Mouse (Mus musculus) forebrain, postnatal 0 days (tissue): ENCODE measurements around the gene Rpl37. TPM values are rescaled to one million over a fixed set of nuclear protein-coding genes. Genes with fewer than 3 reads are reported as not detected.
"Not testable (repeated sequence)": the region's sequence is repeated elsewhere in the genome, so short reads cannot be mapped to it uniquely, and the experiment has no call there.

Experiments
- ATAC-seq: fragments of 200-750 bp; cut with Nextera tagmentation; 2 replicates; pipeline ENCODE4 v1.8.0; 2017; ENCODE audit warnings: mild to moderate bottlenecking, moderate library complexity
- DNase-seq: peaks from one replicate; pipeline ENCODE4 v3.0.0-alpha.2; 2015
- H3K27ac ChIP-seq: fragments of 300-500 bp; sonication (generic); 2 replicates; pipeline ENCODE4 v1.5.1; 2014; ENCODE audit warnings: low read depth, mild to moderate bottlenecking, antibody characterized with exemption, low read length, moderate library complexity, mixed read lengths
- H3K27me3 ChIP-seq: fragments of 300-500 bp; sonication (generic); 2 replicates; pipeline ENCODE4 v1.6.1; 2014; ENCODE audit warnings: mild to moderate bottlenecking, low read length, mixed read lengths; ENCODE audit not compliant: insufficient read depth
- H3K36me3 ChIP-seq: fragments of 300-500 bp; sonication (generic); 2 replicates; pipeline ENCODE4 v1.6.1; 2014; ENCODE audit warnings: mild to moderate bottlenecking, moderate library complexity; ENCODE audit not compliant: insufficient read depth
- H3K4me1 ChIP-seq: fragments of 300-500 bp; sonication (generic); 2 replicates; pipeline ENCODE4 v1.6.1; 2014; ENCODE audit warnings: antibody characterized with exemption; ENCODE audit not compliant: insufficient read depth
- H3K4me2 ChIP-seq: fragments of 300-500 bp; sonication (generic); 2 replicates; pipeline ENCODE4 v1.6.1; 2014; ENCODE audit warnings: low read depth, mild to moderate bottlenecking, moderate library complexity
- H3K4me3 ChIP-seq: fragments of 300-500 bp; sonication (generic); 2 replicates; pipeline ENCODE4 v1.5.1; 2014; ENCODE audit warnings: low read depth, low read length, mixed read lengths
- H3K9ac ChIP-seq: fragments of 300-500 bp; sonication (generic); 2 replicates; pipeline ENCODE4 v1.6.1; 2014; ENCODE audit warnings: mild to moderate bottlenecking
- H3K9me3 ChIP-seq: fragments of 300-500 bp; sonication (generic); 2 replicates; pipeline ENCODE4 v1.6.1; 2016; ENCODE audit warnings: low read length
- CTCF ChIP-seq: sonication (generic); IDR thresholded peaks from 2 replicates; pipeline ENCODE4 v1.5.1; 2016; ENCODE audit warnings: antibody characterized with exemption, control low read depth, low read depth
- WGBS: fragments of 180-500 bp; shearing (Covaris S2); extraction: QIAGEN DNeasy Blood & Tissue Kit; methylation state at CpG from one replicate; pipeline ENCODE4 v1.1.7; 2014; 5-methylcytosine and 5-hydroxymethylcytosine counted together
- polyA plus RNA-seq: library from polyadenylated mRNA; unstranded; fragments of >200 nt; fragmentation: Nextera tagmentation; extraction: Ambion mirVana; gene quantifications from 2 replicates; pipeline ENCODE4 v1.2.1, GENCODE M21; 2015
- total RNA-seq: library from RNA; depleted of rRNA; stranded (reverse); fragments of >200 nt; gene quantifications from 2 replicates; pipeline ENCODE4 v1.2.3, GENCODE M21; 2014

The Rpl37 gene
- total and polyA plus RNA-seq, 2 experiments from 2014 or later: 272 to 400 TPM

DNA sequence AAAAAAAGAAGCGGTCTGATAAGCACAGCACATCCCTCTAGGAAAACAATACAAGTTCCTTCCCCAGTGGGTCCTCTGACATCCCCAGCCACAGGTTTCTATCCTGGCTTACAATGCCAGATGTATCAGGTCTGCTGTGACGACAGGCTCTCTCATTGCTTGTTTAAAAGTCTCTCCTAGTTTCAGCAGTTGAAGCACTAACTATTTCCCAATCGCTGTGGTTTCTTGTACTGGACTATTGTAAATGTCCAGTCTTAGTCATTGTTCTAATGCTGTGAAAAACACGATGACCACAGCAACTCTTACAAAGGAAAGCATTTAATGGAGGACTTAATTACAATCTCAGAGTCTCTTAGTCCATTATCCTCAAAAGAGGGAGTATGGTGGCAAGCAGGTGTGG lies 10.0 kb downstream of the Rpl37 start:
- no peak overlapping the region for H3K4me2 ChIP-seq
- no peak overlapping the region for H3K9ac ChIP-seq
- no peak for TF ChIP-seq CTCF
- ATAC-seq (no peak), DNase-seq (no peak)
- no peak overlapping the region for H3K4me3 ChIP-seq
- 53% methylated on average over 4 of the region's 4 CpGs for WGBS
- H3K36me3 ChIP-seq: peaks cover 16% of the 10 kb centered on the region
- no peak overlapping the region for H3K27ac ChIP-seq
- H3K9me3 ChIP-seq: no peaks in the 10 kb centered on the region
- H3K27me3 ChIP-seq: no peaks in the 10 kb centered on the region
- no peaks in the 10 kb centered on the region for H3K4me1 ChIP-seq

DNA sequence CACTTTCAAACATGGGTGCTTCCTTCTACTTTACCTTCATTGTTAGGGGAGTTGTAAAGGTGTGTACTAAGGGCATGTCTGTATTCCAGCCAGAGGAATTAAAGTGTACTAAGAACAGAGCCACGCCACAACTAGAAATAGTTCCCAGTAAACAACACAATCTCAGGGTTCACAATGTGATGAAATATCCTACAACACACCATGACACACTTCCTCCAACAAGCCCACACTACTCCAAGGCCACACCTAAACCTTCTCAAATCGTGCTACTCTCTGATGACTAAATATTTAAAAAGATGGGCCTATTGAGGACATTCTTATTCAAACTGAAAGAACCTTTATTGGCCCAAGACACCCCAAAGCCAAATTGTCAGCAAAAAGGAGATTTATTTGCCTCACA lies 11.0 kb downstream of the Rpl37 start:
- no peak overlapping the region for H3K27ac ChIP-seq
- H3K4me2 ChIP-seq: no peak overlapping the region
- H3K4me1 ChIP-seq: no peaks in the 10 kb centered on the region
- WGBS: 90% methylated on average over 2 of the region's 2 CpGs
- no peak overlapping the region for H3K9ac ChIP-seq
- no peak for ATAC-seq
- no peak for DNase-seq
- H3K36me3 ChIP-seq: peaks cover 11% of the 10 kb centered on the region; the same call in 1 of the 2 replicates
- H3K27me3 ChIP-seq: no peaks in the 10 kb centered on the region
- no peaks in the 10 kb centered on the region for H3K9me3 ChIP-seq
- TF ChIP-seq CTCF: no peak
- H3K4me3 ChIP-seq: no peak overlapping the region

DNA sequence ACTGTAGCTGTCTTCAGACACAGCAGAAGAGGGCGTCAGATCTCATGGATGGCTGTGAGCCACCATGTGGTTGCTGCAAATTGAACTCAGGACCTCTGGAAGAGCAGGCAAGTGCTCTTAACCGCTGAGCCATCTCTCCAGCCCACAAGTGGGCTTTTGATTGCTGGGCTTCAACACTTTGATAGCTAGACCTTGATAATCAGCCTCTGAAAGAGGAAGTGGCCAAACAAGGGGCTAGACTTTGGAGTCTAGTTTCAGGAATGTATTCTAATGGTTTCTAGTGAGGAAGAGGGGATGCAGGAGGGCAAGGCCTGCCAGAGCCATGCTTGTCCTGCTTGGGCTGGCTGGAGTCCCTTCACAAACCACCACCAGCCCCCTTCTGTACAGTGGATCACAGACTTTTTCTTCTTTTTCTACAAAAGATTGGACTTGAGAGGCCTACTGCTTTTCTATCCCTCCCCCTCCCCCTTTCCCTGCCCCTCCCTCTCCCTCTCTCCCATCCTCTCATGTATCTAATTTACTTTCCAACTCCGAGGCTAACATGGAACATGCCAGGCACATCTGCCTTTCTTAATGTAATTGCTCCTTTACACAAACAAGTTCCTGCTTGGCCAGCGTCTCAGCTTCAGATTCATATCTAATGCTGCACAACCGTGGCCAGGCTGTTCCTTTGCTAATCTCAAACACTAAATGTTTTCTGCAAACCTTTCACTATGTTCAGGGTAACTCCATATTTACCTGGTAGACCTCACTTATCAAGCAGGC lies 11.9 kb downstream of the Rpl37 start:
- H3K4me1 ChIP-seq: no peaks in the 10 kb centered on the region
- no peak overlapping the region for H3K27ac ChIP-seq
- no peak overlapping the region for H3K4me3 ChIP-seq
- WGBS: 74% methylated on average over 5 of the region's 5 CpGs
- DNase-seq (no peak), ATAC-seq (no peak)
- no peak overlapping the region for H3K9ac ChIP-seq
- no peak overlapping the region for H3K4me2 ChIP-seq
- peaks cover 11% of the 10 kb centered on the region; the same call in 1 of the 2 replicates for H3K36me3 ChIP-seq
- TF ChIP-seq CTCF: no peak
- H3K9me3 ChIP-seq: no peaks in the 10 kb centered on the region
- no peaks in the 10 kb centered on the region for H3K27me3 ChIP-seq

DNA sequence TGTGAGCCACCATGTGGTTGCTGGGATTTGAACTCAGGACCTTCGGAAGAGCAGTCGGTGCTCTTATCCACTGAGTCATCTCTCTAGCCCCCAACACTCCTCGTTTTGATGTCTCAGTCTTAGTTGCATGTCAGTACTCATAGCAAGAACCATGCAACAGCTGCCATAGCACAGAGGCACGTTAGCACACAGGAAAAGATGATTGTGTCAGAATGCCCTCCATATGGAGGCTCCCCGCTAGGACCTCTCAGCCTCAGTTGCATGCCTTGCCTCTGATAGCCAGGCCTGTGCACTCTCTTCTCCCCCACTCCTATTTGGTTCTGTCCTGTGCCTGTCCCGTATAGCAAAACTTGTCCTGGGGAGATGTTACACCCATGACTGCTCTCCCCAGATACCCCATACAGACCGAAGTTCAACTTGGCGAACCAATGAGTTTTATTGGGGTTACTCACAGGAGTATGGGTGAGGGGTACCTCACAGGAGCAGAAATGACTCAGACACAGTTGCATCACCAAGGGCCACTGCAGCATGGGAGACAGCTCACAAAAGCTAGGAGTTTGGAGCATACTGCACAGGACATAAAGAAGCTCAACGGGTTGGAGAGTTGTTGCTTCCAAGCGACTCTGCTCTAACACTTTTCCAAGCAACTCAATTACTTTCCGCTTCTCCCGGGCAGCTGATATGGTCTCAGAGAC lies 12.8 kb downstream of the Rpl37 start:
- Histone ChIP-seq H3K27me3 (no peaks in the 10 kb centered on the region), H3K36me3 (peaks cover 9% of the 10 kb centered on the region; the same call in 1 of the 2 replicates), H3K4me3 (no peak overlapping the region), H3K9ac (no peak overlapping the region), H3K9me3 (no peaks in the 10 kb centered on the region), H3K4me2 (no peak overlapping the region), H3K27ac (no peak overlapping the region), H3K4me1 (no peaks in the 10 kb centered on the region)
- no peak for DNase-seq
- no peak for ATAC-seq
- 94% methylated on average over 12 of the region's 12 CpGs for WGBS
- TF ChIP-seq CTCF: no peak

DNA sequence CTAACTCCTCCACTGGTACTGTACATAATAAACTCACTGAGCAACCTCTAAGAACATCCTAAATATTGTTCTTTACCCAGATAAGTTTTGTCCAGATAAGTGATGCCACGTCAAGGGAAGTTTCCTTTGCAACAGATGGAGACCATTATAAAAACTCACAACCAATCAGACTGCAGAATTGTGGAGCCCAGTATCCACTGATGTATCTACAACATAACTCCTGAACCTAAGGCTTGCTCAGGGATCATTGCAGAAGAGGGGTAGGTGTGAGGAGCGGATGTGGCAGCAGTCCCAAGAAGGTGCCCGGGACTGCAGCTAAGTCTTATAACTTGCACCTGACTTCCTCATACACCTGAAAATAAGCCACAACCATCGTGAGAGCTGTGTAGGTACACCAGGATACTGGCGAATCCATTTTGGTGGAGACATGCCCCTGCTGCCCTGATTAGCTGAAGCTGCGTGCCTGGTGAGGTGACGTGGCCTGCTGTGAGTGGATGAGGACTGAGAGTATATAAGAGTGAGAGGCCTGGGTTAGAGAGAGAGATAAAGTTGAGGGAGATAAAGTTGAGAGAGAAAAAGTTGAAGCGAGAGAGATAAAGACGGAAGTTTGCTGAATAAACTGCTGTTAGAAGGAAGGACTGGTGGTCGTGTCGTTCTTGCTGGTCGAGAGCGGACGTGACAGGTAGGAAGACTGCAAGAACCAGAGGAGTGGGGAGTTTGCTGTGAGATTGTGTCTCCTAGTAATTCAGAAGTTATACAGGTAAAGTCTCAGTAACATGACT lies 14.6 kb downstream of the Rpl37 start:
- H3K36me3 ChIP-seq, H3K9me3 ChIP-seq, H3K27ac ChIP-seq, ATAC-seq, H3K27me3 ChIP-seq, H3K4me2 ChIP-seq, H3K9ac ChIP-seq, H3K4me3 ChIP-seq, H3K4me1 ChIP-seq, DNase-seq: not testable (repeated sequence)
- 89% methylated on average over 14 of the region's 14 CpGs for WGBS

DNA sequence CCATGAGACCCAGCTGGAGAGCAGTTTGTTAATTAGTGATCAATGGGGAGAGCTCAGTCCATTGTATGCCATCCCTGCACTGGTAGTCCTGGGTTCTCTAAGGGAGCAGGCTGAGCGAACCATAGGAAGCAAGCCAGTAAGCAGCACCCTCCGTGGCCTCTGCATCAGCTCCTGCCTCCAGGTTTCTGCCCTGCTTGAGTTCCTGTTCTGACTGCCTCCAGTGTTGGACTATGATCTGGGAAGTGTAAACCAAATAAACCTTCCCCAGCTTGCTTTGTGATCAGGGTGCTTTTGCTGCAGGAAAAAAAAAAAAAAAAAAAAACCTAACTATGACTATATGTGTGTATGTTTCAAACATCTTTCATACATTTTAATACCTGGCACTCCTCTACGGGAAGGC lies 16.9 kb downstream of the Rpl37 start:
- DNase-seq: no peak

DNA sequence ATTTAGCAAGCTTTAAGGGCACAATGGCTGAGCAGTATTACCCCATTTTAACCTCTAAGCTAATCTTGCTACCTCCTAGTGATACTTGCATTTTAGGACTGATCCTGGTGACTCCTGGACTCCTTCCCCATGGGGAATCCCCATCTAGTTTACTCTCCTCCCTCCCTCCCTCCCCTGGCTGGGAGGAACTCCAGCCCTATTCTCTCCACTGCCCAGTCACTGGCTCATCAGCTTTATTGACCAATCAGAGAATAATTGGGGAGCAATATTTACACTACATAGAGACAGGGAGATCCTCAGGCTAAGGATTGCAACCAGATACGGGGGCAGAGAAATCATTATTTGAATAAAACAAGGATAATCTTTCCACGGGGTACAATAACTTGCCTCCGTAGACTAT lies 17.7 kb downstream of the Rpl37 start:
- 69% methylated on average over 3 of the region's 3 CpGs for WGBS
- Histone ChIP-seq H3K9ac (no peak overlapping the region), H3K4me3 (no peak overlapping the region), H3K4me1 (no peaks in the 10 kb centered on the region), H3K9me3 (no peaks in the 10 kb centered on the region), H3K4me2 (no peak overlapping the region), H3K36me3 (no peaks in the 10 kb centered on the region), H3K27me3 (no peaks in the 10 kb centered on the region), H3K27ac (no peak overlapping the region)
- DNase-seq (no peak), ATAC-seq (no peak)
- TF ChIP-seq CTCF: no peak

More for the DNA sequence above, 16.9 kb downstream of the Rpl37 start:
- H3K4me1 ChIP-seq: no peaks in the 10 kb centered on the region
- no peaks in the 10 kb centered on the region for H3K27me3 ChIP-seq
- no peak overlapping the region for H3K4me2 ChIP-seq
- no peak for TF ChIP-seq CTCF
- H3K4me3 ChIP-seq: no peak overlapping the region
- WGBS: 50% methylated on average over 3 of the region's 3 CpGs
- no peaks in the 10 kb centered on the region for H3K36me3 ChIP-seq
- ATAC-seq: no peak
- no peak overlapping the region for H3K9ac ChIP-seq
- no peak overlapping the region for H3K27ac ChIP-seq
- H3K9me3 ChIP-seq: no peaks in the 10 kb centered on the region
